Mouse (Mus musculus) lung, adult 2 months (tissue): ENCODE data around the gene Faap24. TPM values are rescaled to one million over a fixed set of nuclear protein-coding genes. Genes with fewer than 3 reads are reported as not detected.

Source experiments
- DNase-seq: peaks from one replicate; pipeline ENCODE4 v3.0.0; 2022
- H3K4me1 ChIP-seq: fragments of 200-500 bp; 2 replicates; pipeline ENCODE4 v1.6.1; 2011; ENCODE audit warnings: low read length; ENCODE audit not compliant: control insufficient read depth, insufficient read depth
- H3K4me3 ChIP-seq: fragments of 200-500 bp; replicated peaks from 2 replicates; pipeline ENCODE3; 2011; ENCODE audit warnings: low read depth, mild to moderate bottlenecking, control low read depth, low read length; ENCODE audit errors: extremely low read depth
- CTCF ChIP-seq: fragments of 200-500 bp; IDR thresholded peaks from 2 replicates; pipeline ENCODE4 v1.5.1; 2011; ENCODE audit warnings: mild to moderate bottlenecking, low read length, control low read depth; ENCODE audit not compliant: insufficient read depth
- POLR2A ChIP-seq: fragments of 200-500 bp; IDR thresholded peaks from 2 replicates; pipeline ENCODE4 v1.6.1; 2011; ENCODE audit warnings: low read depth, mild to moderate bottlenecking, control low read depth, low read length, borderline replicate concordance; ENCODE audit errors: extremely low read depth
- WGBS: fragments of 180-500 bp; shearing (Covaris S2); methylation state at CpG from one replicate; pipeline ENCODE4 v1.1.7; 2018; 5-methylcytosine and 5-hydroxymethylcytosine counted together
- polyA plus RNA-seq: library from polyadenylated mRNA; depleted of rRNA; stranded (reverse); fragments of >200 nt; gene quantifications from 2 replicates; pipeline ENCODE4 v1.2.3, GENCODE M21; 2012

Faap24 gene
- polyA plus RNA-seq, 1 experiment: 4.0 TPM

DNA sequence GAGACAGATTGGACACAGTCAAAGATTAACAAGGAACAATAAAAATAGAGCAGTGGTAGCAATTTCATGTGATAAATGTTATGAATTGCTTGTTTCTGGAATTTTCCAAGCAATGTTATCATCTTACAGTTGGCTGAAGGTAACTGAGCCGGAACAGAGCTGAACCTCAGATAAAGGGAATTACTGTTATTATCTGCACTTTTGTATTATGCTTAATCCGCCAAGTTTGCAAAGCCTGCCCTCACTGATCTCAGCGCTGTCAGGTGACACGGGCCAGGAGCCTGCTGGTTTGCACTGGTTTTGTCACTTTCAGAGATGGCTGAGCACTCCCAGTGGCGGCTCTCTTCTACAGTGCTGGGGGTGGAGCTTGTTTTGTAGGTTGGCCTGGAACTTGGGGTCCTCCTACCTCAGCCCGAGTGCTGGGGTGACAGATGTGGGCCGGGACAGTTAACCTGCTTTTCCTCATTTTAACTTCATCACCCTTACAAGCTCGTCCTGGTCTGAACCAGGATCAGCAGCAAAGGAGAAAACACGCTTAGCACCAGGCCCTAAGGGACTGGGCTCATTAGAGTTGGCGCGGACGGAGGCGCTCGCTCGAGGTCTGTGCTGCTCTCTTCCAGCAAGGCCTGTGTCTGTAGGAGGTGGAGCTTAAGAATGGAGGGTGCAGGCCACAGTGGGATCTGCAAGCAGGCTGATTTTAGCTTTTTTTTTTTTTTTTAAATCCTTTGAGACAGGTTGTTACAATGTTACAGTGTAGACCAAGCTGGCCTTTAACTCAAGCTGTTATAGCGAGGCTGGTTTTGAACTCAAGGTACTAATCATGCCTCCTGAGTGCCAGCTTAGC is 23.3 kb downstream of the Faap24 start:
- WGBS: 68% methylated on average over 16 of the region's 16 CpGs
- Histone ChIP-seq H3K4me1 (no peaks in the 10 kb centered on the region), H3K4me3 (no peak overlapping the region)
- DNase-seq: no peak
- no peak for TF ChIP-seq POLR2A

GRCm38 (mm10) chr7:35372483-35373017 is 24.1 kb downstream of the Faap24 start:
- no peak for TF ChIP-seq POLR2A
- TF ChIP-seq CTCF: no peak
- Histone ChIP-seq H3K4me1 (no peaks in the 10 kb centered on the region), H3K4me3 (no peak overlapping the region)
- 76% methylated on average over 14 of the region's 14 CpGs for WGBS
- no peak for DNase-seq

- TF ChIP-seq CTCF (no peak), POLR2A (no peak)
- Histone ChIP-seq H3K4me3 (no peak overlapping the region), H3K4me1 (no peaks in the 10 kb centered on the region)
- 77% methylated on average over 14 of the region's 14 CpGs for WGBS
- no peak for DNase-seq
These were observed 25.5 kb downstream of the Faap24 start for GRCm38 (mm10) chr7:35371096-35371495.

GRCm38 (mm10) chr7:35365161-35365910 is 31.3 kb downstream of the Faap24 start:
- TF ChIP-seq POLR2A: no peak
- no peak for TF ChIP-seq CTCF
- WGBS: 68% methylated on average over 12 of the region's 12 CpGs
- DNase-seq: no peak
- Histone ChIP-seq H3K4me1 (no peaks in the 10 kb centered on the region), H3K4me3 (no peak overlapping the region)

GRCm38 (mm10) chr7:35362868-35363267 is 33.8 kb downstream of the Faap24 start:
- TF ChIP-seq POLR2A (no peak), CTCF (no peak)
- DNase-seq: no peak
- Histone ChIP-seq H3K4me1 (no peaks in the 10 kb centered on the region), H3K4me3 (no peak overlapping the region)
- 61% methylated on average over 5 of the region's 5 CpGs for WGBS

GRCm38 (mm10) chr7:35362253-35362652 is 34.4 kb downstream of the Faap24 start:
- DNase-seq: no peak
- WGBS: 63% methylated on average over 5 of the region's 5 CpGs

GRCm38 (mm10) chr7:35357621-35358020 is 39.0 kb downstream of the Faap24 start:
- no peak overlapping the region for H3K4me3 ChIP-seq
- 77% methylated on average over 12 of the region's 12 CpGs for WGBS
- TF ChIP-seq POLR2A (no peak), CTCF (no peak)
- DNase-seq: no peak
- H3K4me1 ChIP-seq: no peaks in the 10 kb centered on the region

More at GRCm38 (mm10) chr7:35362253-35362652, 34.4 kb downstream of the Faap24 start:
- TF ChIP-seq POLR2A (no peak), CTCF (no peak)
- H3K4me1 ChIP-seq: no peaks in the 10 kb centered on the region
- H3K4me3 ChIP-seq: no peak overlapping the region

GRCm38 (mm10) chr7:35355303-35355872 is 41.2 kb downstream of the Faap24 start:
- DNase-seq: no peak
- WGBS: 45% methylated on average over 5 of the region's 5 CpGs
- TF ChIP-seq POLR2A: no peak
- no peak for TF ChIP-seq CTCF
- Histone ChIP-seq H3K4me3 (no peak overlapping the region), H3K4me1 (no peaks in the 10 kb centered on the region)

- no peak for DNase-seq
- no peak for TF ChIP-seq CTCF
- no peak for TF ChIP-seq POLR2A
- H3K4me3 ChIP-seq: no peak overlapping the region
- whole genome bisulfite sequencing: 93% methylated on average over 15 of the region's 15 CpGs
- H3K4me1 ChIP-seq: no peaks in the 10 kb centered on the region
These were observed 43.3 kb downstream of the Faap24 start for GRCm38 (mm10) chr7:35353306-35353705.
